Mouse (Mus musculus): Measurements from ENCODE around the gene Cfap44.

Gene Cfap44

GRCm38 (mm10) chr16:44530829-44531228, 136.2 kb downstream of the Cfap44 start:
- no peak for DNase-seq (ENCODE audit: low read depth, low spot score)

GRCm38 (mm10) chr16:44531239-44531797, 136.7 kb downstream of the Cfap44 start:
- DNase-seq (ENCODE audit: low read depth, low spot score): no peak
